Mouse (Mus musculus): ENCODE data around the gene Abca4.
A peak's percentile ranks its signal among the peaks of the same experiment; 100 is the strongest.

Gene Abca4

GRCm38 (mm10) chr3:122118651-122119214 is 74.5 kb downstream of the Abca4 start:
- no peaks in the 10 kb centered on the region for H3K27me3 ChIP-seq (ENCODE audit: control insufficient read depth, insufficient read depth, low read length, poor library complexity, severe bottlenecking)
- no peak for DNase-seq (ENCODE audit: low read depth, low spot score)
- no peaks in the 10 kb centered on the region for H3K36me3 ChIP-seq (ENCODE audit: control insufficient read depth, insufficient read depth, low read length, poor library complexity, severe bottlenecking)

- no peak for DNase-seq (ENCODE audit: low read depth, low spot score)
- Histone ChIP-seq H3K27me3 (ENCODE audit: control insufficient read depth, insufficient read depth, low read length, poor library complexity, severe bottlenecking) (no peaks in the 10 kb centered on the region), H3K36me3 (ENCODE audit: control insufficient read depth, insufficient read depth, low read length, poor library complexity, severe bottlenecking) (no peaks in the 10 kb centered on the region)
These were observed 75.5 kb downstream of the Abca4 start for GRCm38 (mm10) chr3:122119733-122120132.

- Histone ChIP-seq H3K27me3 (ENCODE audit: control insufficient read depth, insufficient read depth, low read length, poor library complexity, severe bottlenecking) (no peaks in the 10 kb centered on the region), H3K36me3 (ENCODE audit: control insufficient read depth, insufficient read depth, low read length, poor library complexity, severe bottlenecking) (no peaks in the 10 kb centered on the region)
- no peak for DNase-seq (ENCODE audit: low read depth, low spot score)
These were observed 76.0 kb downstream of the Abca4 start for GRCm38 (mm10) chr3:122120217-122120616.

GRCm38 (mm10) chr3:122122127-122122663 is 78.0 kb downstream of the Abca4 start:
- DNase-seq (ENCODE audit: low read depth, low spot score): peak; percentile 44
- Histone ChIP-seq H3K27me3 (ENCODE audit: control insufficient read depth, insufficient read depth, low read length, poor library complexity, severe bottlenecking) (no peaks in the 10 kb centered on the region), H3K36me3 (ENCODE audit: control insufficient read depth, insufficient read depth, low read length, poor library complexity, severe bottlenecking) (no peaks in the 10 kb centered on the region)

- no peak for DNase-seq (ENCODE audit: low read depth, low spot score)
- no peaks in the 10 kb centered on the region for H3K27me3 ChIP-seq (ENCODE audit: control insufficient read depth, insufficient read depth, low read length, poor library complexity, severe bottlenecking)
These were observed 78.6 kb downstream of the Abca4 start for GRCm38 (mm10) chr3:122122838-122123237.

GRCm38 (mm10) chr3:122128999-122129493 is 84.8 kb downstream of the Abca4 start:
- no peak for DNase-seq (ENCODE audit: low read depth, low spot score)
- Histone ChIP-seq H3K27me3 (ENCODE audit: control insufficient read depth, insufficient read depth, low read length, poor library complexity, severe bottlenecking) (no peaks in the 10 kb centered on the region), H3K36me3 (ENCODE audit: control insufficient read depth, insufficient read depth, low read length, poor library complexity, severe bottlenecking) (no peaks in the 10 kb centered on the region)

More at GRCm38 (mm10) chr3:122122838-122123237, 78.6 kb downstream of the Abca4 start:
- H3K36me3 ChIP-seq (ENCODE audit: control insufficient read depth, insufficient read depth, low read length, poor library complexity, severe bottlenecking): no peaks in the 10 kb centered on the region

- Histone ChIP-seq H3K36me3 (ENCODE audit: control insufficient read depth, insufficient read depth, low read length, poor library complexity, severe bottlenecking) (no peaks in the 10 kb centered on the region), H3K27me3 (ENCODE audit: control insufficient read depth, insufficient read depth, low read length, poor library complexity, severe bottlenecking) (no peaks in the 10 kb centered on the region)
- no peak for DNase-seq (ENCODE audit: low read depth, low spot score)
These were observed 86.5 kb downstream of the Abca4 start for GRCm38 (mm10) chr3:122130771-122131170.

- H3K27me3 ChIP-seq (ENCODE audit: control insufficient read depth, insufficient read depth, low read length, poor library complexity, severe bottlenecking): no peaks in the 10 kb centered on the region
- no peaks in the 10 kb centered on the region for H3K36me3 ChIP-seq (ENCODE audit: control insufficient read depth, insufficient read depth, low read length, poor library complexity, severe bottlenecking)
- no peak for DNase-seq (ENCODE audit: low read depth, low spot score)
These were observed 87.4 kb downstream of the Abca4 start for GRCm38 (mm10) chr3:122131633-122132032.

GRCm38 (mm10) chr3:122133255-122133654 is 89.0 kb downstream of the Abca4 start:
- H3K27me3 ChIP-seq (ENCODE audit: control insufficient read depth, insufficient read depth, low read length, poor library complexity, severe bottlenecking): no peaks in the 10 kb centered on the region
- DNase-seq (ENCODE audit: low read depth, low spot score): no peak
- no peaks in the 10 kb centered on the region for H3K36me3 ChIP-seq (ENCODE audit: control insufficient read depth, insufficient read depth, low read length, poor library complexity, severe bottlenecking)

GRCm38 (mm10) chr3:122133840-122134239 is 89.6 kb downstream of the Abca4 start:
- Histone ChIP-seq H3K27me3 (ENCODE audit: control insufficient read depth, insufficient read depth, low read length, poor library complexity, severe bottlenecking) (no peaks in the 10 kb centered on the region), H3K36me3 (ENCODE audit: control insufficient read depth, insufficient read depth, low read length, poor library complexity, severe bottlenecking) (no peaks in the 10 kb centered on the region)
- DNase-seq (ENCODE audit: low read depth, low spot score): no peak

- DNase-seq (ENCODE audit: low read depth, low spot score): peak; percentile 28
- Histone ChIP-seq H3K27me3 (ENCODE audit: control insufficient read depth, insufficient read depth, low read length, poor library complexity, severe bottlenecking) (no peaks in the 10 kb centered on the region), H3K36me3 (ENCODE audit: control insufficient read depth, insufficient read depth, low read length, poor library complexity, severe bottlenecking) (no peaks in the 10 kb centered on the region)
These were observed 96.6 kb downstream of the Abca4 start for GRCm38 (mm10) chr3:122140589-122141400.

GRCm38 (mm10) chr3:122142256-122142922 is 98.1 kb downstream of the Abca4 start:
- no peak for DNase-seq (ENCODE audit: low read depth, low spot score)
- H3K27me3 ChIP-seq (ENCODE audit: control insufficient read depth, insufficient read depth, low read length, poor library complexity, severe bottlenecking): no peaks in the 10 kb centered on the region
- H3K36me3 ChIP-seq (ENCODE audit: control insufficient read depth, insufficient read depth, low read length, poor library complexity, severe bottlenecking): no peaks in the 10 kb centered on the region

GRCm38 (mm10) chr3:122143432-122143831 is 99.2 kb downstream of the Abca4 start:
- H3K36me3 ChIP-seq (ENCODE audit: control insufficient read depth, insufficient read depth, low read length, poor library complexity, severe bottlenecking): no peaks in the 10 kb centered on the region
- no peak for DNase-seq (ENCODE audit: low read depth, low spot score)

GRCm38 (mm10) chr3:122145430-122145829 is 101.2 kb downstream of the Abca4 start:
- no peak for DNase-seq (ENCODE audit: low read depth, low spot score)
- Histone ChIP-seq H3K27me3 (ENCODE audit: control insufficient read depth, insufficient read depth, low read length, poor library complexity, severe bottlenecking) (no peaks in the 10 kb centered on the region), H3K36me3 (ENCODE audit: control insufficient read depth, insufficient read depth, low read length, poor library complexity, severe bottlenecking) (no peaks in the 10 kb centered on the region)

More at GRCm38 (mm10) chr3:122143432-122143831, 99.2 kb downstream of the Abca4 start:
- H3K27me3 ChIP-seq (ENCODE audit: control insufficient read depth, insufficient read depth, low read length, poor library complexity, severe bottlenecking): no peaks in the 10 kb centered on the region

GRCm38 (mm10) chr3:122150836-122151235 is 106.6 kb downstream of the Abca4 start:
- no peaks in the 10 kb centered on the region for H3K36me3 ChIP-seq (ENCODE audit: control insufficient read depth, insufficient read depth, low read length, poor library complexity, severe bottlenecking)
- H3K27me3 ChIP-seq (ENCODE audit: control insufficient read depth, insufficient read depth, low read length, poor library complexity, severe bottlenecking): no peaks in the 10 kb centered on the region
- DNase-seq (ENCODE audit: low read depth, low spot score): no peak

Measured in splenic B cell, adult 2 months (primary cell).